Mouse (Mus musculus) brain, embryonic 14.5 days (tissue): Measurements from ENCODE around the gene Tmem150a.

Experiments
- CTCF ChIP-seq: fragments of 200-500 bp; IDR thresholded peaks from 2 replicates; pipeline ENCODE4 v1.5.1; 2012; ENCODE audit warnings: inconsistent platforms, mild to moderate bottlenecking, moderate library complexity, borderline replicate concordance; ENCODE audit not compliant: insufficient read depth, insufficient read length; ENCODE audit errors: extremely low read depth
- POLR2A ChIP-seq: fragments of 200-500 bp; IDR thresholded peaks from 2 replicates; pipeline ENCODE4 v1.6.1; 2012; ENCODE audit warnings: mild to moderate bottlenecking, inconsistent platforms, borderline replicate concordance; ENCODE audit not compliant: poor library complexity, insufficient read depth, insufficient read length, severe bottlenecking; ENCODE audit errors: extremely low read depth

- no peak for TF ChIP-seq CTCF
- TF ChIP-seq POLR2A, result no peak
These were observed 9.0 kb upstream of the Tmem150a start for GRCm38 (mm10) chr6:72346261-72346660.
